Mouse (Mus musculus) megakaryocyte, adult 5-6 weeks (primary cell): Measurements from ENCODE around the gene Zmiz1. TPM values are rescaled to one million over a fixed set of nuclear protein-coding genes. Genes with fewer than 3 reads are reported as not detected.
A peak's percentile ranks its signal among the peaks of the same experiment; 100 is the strongest.

Source experiments
- ATAC-seq: 2 replicates; pipeline ENCODE4 v1.8.0; 2016; ENCODE audit warnings: mild to moderate bottlenecking, inconsistent platforms; ENCODE audit not compliant: poor library complexity, severe bottlenecking
- total RNA-seq, 2 experiments: library from RNA; stranded (forward) in 1 of 2; stranded (reverse) in 1 of 2; fragments of 153-499, 151-499 nt in 1 of 2; fragments of 221-1000, 200-1000 nt in 1 of 2; gene quantifications; 2 replicates each; pipeline versions ENCODE4 v1.2.3 to v1.2.4; 2015 to 2017

The Zmiz1 gene
- total RNA-seq, 2 experiments from 2014 or later = 11.4 to 88.9 TPM

DNA sequence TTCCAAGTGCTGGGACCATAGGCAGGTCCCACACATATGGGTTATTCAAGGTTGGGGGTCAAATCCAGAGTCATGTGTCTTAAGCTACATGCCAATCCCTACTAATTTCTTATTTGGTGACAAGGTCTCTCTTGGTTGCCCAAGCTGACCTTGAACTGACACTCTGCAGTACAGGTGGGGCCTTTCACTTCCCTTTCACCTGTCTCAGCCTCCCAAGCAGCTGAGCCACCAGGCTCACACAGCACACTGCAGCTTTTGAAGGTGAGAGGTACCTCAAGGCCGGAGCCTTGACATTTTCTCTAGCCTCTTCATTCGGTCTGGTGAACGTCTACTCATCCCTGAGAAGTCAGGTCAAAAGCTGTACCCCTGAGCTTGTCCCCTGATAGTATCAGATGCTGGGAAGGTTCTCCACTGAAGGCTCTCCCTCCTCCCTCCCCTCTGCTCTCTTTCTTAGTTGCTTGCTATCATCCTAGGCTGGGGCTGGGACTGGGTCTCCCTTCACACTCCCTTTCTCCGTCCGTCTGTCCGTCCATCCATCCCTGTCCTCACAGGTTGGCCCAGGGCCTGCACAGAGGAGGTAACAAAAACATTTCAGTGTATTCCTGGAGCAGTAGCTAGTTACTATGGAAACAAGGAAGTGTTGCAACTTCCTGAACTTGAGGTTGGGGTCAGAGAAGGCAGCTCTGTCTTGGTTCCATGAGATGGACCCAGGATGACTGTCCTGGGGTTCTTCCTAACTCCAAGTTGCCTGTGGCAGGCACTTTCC is 13.3 kb downstream of the Zmiz1 start:
- ATAC-seq = peak; percentile 58

DNA sequence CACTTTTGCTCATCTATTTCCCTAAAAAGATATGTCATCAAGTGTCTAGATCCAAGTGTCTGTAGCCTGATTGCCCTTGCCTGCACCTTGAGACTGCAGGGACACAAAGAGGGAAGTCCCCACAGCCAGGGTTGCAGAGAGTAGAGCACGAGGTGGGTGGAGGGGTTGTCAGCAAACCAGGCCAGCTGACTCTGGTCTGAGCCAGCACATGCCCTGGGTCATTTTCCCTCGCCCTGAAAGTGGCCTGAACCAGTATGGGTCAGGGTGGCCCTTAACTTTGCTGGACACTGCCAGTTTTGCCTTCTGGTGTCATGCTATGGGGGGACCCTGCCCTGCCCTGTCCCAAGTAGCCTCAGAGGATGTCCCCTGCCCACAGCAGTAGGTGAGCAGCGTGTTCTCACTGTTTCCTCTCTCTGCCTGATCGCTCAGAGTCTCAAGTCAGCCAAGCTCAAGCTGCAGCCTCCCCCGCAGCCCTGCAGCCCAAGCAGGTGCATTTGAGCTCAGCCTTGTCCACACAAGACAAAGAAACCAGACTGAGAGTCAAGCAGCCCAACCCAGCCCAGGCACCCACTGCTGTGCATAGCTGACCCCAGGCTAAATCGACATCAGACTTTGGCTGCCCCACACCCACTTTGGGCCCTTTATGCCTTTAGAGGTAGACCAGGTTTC is 14.1 kb downstream of the Zmiz1 start:
- peak; percentile 57 for ATAC-seq

DNA sequence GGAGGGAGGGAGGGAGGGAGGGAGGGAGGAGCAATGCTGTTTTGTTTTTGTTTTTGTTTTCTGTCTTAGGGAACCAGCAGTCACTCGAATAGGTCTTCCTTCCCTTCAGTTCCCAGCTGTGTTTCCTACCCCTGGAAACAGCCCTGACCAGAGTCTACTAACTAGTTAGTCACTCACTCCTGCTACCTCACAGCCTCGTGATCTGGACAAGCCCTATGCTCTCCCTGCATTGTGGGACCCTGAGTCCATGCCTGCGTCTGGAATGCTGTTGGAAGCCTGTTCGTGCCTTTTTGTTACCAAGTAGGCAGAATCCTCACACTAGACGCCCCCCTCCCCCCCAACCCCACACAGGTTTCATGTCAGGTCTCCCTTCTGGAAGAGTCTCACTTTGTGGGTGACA is 15.0 kb downstream of the Zmiz1 start:
- ATAC-seq = no peak

DNA sequence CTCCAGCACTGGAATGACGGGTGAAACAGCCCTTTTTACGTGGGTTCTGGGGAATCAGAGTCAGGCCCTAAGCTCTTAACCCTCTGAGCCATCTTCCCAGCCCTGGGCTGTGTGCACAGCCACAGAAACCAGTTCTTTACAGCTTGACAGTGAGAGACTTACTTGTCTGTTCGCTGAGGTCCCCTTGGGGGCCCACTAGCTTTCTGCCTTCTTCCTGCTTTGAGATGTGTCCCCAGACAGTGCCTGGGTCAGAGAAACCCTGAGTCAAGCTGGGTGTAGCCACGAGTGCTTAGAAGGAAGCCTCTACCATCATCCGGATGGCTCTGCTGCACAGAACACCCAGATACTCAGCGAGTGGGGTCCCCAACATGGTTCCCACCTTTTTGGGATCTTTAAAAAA is 15.7 kb downstream of the Zmiz1 start:
- ATAC-seq = no peak

DNA sequence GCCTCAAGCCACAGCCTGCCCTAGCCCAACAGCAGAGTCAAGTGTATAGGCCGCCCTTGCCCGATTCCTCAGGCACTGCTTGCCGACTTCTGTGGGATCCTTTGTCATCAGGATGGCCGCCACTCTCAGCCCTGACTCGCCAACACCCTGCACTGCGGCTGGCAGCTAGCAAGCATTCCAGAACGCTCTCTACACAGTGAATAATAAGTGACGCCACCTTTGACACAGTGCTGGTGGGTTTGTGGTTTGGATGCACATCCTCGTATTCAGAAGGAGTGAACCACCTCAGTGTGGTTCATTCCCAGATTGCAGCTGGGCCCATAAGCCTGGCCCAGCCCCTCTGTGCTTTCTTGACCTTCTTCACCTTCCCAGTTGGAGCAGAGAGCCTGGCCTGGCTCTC is 17.1 kb downstream of the Zmiz1 start:
- ATAC-seq = no peak

DNA sequence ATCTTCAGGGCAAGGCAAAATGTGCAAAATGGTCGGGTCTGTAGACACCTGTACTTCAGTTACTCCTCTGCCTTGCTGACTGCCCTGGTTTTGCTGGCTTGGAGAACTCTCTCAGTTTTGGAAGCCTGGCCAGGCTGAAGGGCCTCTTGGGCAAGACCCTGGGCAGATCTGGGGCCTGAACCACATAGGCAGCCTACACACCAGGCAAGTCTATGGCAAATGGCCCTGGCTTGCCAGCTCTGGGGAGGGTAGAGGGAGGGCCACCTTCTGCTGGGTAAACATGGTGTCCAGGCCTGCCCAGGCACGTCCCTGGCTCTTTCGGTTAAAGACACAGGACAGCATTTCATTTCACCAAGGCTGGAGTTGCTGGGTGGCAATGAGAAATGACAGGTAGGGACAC is 17.5 kb downstream of the Zmiz1 start:
- ATAC-seq = no peak

DNA sequence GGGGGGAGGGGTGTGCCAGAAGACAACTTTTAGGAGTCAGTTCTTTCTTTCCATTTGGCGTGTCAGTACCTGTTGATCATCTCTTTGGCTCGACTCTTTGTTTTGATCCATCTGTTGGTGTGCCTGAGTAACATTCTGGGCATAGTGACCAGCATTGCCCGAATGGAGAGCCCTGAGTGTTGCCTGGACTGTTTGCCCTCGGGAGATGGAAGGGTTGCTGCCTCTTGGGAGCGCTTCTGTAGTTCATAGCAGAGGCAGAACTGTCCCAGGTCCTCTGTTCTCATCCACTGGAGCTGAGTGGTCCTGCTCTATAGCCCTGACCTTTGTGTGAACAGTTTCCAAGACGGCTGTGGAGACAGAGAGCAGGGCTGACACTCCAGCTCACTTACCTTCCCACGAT is 18.3 kb downstream of the Zmiz1 start:
- no peak for ATAC-seq

DNA sequence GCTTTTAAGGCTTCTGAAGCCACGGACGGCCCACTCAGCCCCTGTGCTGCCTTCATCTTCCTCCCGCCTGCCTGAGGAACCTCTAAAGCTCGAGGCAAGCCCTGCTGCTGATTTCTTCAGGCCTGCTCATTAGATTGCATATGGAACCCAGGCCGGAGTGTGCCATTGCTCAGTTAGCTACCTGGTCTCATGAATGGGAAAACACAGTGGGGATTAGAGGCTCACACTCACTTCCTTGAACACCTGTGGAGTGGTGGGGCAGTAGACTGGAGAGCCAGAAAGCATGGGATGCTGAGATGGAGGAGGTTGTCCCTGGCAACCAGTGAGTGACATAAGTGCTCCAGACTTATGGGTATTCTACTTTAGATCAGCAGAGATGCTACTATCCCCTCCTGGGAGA is 19.3 kb downstream of the Zmiz1 start:
- no peak for ATAC-seq

DNA sequence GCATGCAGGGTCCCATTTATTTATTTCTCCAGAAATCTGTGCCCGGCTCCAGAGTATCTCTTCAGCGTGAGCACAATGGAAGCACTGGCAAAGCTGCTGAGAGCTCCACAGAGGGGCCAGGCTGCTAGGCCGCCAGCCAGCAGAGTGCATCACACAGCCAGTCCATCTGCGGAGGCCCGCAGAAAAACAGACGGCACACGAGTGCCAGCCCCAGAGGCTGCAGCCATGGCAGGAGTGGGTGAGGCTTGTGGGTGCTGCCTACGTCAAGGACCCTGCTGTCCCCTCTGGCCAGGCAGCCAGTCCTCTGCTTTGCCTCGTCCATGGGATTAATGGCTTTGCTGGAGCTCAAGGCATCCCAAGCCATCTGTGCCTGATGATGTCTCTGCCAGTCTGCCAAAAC is 19.8 kb downstream of the Zmiz1 start:
- ATAC-seq = no peak

DNA sequence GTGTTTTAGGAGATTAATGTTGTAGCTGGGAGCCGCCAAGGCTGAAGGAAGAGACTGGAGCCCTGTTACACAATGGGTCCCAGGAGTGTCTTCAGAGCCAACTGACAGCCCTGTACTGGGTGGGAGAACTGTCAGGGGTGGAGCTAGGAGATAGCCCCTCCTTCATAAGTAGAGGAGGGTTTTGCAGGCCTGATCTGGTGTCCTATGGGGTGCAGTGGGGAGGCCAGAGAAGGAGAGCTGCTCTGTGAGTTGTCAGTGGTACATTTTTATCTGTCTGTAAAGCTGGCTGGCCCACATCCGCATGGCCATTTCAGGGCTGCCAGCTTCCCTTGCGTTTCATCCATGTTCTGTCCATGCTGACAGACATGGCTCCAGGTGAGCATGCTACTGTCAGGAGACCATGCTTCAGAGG is 20.9 kb downstream of the Zmiz1 start:
- ATAC-seq = peak; percentile 64

DNA sequence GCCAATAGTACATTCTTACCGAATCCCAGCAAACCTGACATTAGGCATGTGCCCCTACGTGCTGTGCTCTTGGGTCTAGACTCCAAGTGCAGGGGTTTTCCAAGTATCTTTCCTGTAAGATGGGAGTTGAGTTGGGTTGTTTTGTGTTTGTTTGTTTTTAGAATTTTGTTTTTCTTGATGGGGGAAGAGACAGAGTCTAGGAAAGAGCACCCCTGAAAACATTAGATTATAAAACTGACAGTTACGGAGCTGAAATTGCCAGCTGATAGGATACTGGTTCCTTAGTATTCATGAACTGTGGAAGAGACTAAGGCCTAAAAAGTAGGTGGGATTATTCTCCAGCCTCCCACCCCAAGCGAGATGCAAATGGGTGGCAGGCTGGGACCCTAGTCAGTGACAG is 21.5 kb downstream of the Zmiz1 start:
- ATAC-seq = no peak

DNA sequence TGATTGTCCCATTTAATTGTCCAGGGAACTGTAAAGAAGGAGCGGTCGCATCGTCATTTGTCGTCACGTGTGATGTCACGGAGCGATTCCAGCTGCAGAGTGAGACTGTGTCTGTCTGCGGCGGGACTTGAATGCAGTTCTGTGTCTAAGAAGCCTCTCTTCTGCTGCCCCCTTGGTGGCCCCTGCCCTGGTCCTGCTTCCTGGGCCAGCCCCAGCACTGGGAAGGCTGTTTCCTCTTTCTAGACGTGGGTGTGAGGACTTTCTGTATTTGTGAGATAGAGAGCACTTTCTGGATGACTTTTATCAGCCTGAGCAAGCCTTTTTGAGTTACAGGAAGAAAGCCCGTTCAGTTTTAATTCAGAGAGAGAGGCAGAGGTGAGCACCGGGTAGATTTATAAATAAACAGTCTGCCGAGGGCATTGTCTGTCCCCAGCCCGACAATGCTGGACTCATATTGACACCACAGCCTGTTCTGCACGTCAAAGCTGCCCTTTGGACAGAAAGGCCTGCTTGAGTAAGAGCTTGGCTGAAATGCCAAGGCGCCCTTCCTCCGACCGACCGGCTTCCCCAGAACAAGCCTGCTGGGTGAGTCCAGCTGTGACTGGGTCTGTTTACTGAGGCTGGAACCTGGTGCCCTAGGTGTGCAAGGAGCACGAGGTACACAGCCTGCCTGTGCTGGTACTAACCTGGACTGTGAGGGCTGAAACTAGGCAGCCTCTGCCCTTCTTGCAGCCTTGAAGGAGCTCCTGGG is 22.1 kb downstream of the Zmiz1 start:
- peak; percentile 56 for ATAC-seq

DNA sequence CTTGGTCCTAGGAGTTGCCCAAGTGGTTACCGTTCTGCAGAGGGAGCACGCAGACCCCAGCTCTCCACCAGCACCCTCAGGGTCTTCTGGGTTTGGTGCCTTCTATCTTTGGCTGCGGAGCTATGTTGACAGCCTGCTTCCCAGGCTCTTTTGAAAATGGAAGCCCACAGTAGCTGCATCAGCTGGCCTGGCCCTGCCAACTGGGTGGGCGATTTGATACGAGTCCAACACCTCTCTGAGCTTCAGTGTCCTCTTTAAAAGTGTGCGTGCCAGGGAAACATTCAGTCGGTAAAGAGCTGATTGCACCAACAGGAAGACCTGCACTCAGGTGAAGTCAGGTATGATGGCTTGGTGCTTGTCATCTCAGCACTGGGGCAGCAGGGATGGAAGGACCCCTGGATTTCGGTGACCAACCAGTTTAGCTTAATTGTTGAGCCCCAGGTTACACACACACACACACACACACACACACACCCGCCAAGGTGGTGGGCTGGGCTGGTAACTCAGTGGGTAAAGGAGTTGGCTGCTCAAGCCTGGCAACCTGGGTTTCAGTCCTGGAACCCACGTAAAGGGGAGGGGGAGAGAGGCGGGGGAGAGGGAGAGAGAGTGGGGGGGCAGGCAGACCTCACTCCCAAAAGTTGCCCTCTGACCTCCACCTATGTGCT is 22.8 kb downstream of the Zmiz1 start:
- no peak for ATAC-seq

DNA sequence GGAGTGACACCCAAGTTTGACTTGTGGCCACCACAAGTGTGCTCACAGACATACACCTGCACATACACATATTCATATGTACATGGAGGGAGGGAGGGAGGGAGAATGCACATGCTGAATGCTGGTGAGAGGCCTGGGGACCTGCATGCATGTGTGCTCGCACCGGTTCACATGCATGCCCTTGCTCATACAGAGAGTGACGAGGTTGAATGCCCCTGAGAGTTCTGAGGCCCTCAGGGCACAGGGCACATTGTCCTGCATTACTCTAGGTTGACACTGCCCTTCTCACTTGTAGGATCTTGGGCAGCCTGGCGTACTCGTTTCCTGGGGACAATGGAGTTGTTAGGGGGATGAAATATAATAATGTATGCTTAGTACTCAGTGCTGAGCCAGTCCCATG is 23.4 kb downstream of the Zmiz1 start:
- no peak for ATAC-seq

DNA sequence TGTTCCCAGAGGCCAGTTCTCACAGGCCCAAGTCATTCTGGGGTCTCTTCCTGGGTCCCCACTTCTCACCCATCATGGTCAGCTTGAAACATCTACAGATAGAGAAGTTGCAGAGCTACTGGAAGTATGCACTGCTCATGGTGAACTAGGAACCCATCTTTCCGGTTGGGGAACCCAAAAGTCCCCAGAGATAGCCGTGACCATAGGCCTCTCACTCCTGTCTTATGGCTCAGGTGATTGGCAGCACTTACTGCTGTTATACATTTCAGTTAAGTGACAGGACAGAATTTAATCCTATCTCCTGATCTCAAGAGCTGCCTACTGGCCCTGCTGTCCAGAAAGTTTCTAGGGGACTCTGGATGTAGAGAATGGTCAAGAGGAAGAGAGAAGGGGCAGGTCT is 24.3 kb downstream of the Zmiz1 start:
- no peak for ATAC-seq

DNA sequence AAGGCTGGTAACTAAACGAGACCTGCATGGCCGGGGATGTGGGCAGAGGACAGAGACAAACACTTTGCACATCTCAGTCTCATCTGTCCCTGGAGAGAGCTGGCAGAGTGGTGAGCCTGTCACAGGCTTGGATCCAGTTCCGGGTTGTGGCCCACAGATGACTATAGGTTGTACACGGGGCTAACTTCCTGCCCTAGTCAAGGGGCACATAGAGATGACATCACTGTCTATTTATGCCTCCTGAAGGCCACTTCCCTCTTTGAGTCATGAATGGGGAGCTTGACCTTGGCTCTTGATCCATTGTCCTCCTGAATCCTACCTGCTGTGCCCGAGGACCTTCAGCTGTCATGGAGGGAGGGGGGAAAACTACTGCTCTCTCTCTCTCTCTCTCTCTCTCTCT is 25.1 kb downstream of the Zmiz1 start:
- ATAC-seq = peak; percentile 60

DNA sequence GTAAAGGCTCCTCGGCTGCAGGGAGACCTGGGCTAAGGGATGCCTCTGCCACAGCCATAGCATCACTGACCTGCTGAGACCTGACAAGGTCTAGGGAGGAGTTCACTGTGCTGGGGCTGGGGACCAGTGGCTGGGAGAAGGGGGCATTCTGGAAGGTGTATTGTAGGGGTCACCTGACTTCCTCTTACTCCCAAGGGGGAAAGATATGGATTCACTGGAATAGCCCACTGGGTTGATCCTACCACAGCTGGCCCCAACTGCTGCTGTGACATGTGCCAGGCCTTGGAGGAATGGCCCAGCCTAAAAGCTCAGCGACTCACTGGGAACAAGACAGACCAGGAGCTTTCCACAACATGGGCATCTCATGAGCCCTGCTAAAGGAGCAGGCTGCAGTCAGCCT is 27.2 kb downstream of the Zmiz1 start:
- no peak for ATAC-seq

DNA sequence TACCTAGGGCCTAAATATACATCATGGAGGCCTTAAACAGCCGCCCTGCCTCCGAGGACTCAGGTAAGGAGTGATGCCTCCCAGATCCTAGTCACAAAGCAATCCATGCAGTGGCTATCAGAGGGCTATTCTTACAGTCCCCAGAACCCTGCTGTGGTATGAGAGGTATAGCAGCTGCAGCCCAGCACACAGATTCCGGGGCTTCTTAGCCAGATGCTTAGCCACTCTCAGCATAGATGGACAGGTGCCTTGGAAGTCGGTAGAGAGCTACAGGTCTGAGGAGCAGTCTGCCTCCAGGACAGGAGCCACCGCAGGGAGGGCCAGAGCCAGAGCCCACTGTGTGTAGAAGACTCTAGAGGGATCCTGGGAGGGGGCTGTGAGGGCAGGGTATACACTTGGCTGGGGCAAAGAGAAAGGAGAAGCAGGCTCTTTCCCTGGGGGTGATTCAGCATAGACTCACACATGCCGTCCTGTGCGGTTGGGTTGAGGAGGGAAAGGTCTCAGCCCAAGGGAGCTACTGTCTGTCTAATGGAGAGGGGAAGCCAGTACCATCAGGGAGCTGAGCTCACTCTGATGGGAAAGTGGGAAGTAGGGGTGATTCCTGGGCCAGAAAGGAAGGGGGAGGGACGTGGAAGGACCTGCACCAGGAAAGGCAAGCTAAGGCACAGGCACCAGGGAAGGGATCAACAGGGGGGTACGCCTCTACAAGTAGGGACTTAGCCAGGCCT is 27.9 kb downstream of the Zmiz1 start:
- ATAC-seq = peak; percentile 49

DNA sequence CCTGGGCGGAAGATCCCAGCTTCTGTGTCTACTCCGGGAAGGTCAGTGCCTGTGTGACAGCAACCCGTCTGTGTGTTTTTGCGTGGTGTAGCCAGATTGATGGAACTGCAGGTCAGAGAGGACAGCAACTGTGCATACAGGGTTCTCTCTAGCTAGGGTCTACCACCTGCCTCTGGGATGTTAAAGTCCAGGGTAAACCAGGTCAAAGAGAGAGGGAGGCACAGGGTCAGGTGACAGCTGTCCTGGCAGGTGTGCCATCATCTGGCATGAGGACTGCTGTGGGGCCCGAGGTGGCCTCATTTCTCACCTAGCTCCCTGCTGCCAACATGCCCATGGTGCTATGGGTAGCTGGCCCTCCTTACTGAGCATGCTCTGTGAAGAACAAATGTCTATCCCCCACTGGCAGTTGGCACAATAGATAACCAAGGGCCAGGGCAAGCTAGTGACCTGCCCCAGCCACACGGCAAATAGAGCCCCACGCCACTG is 28.5 kb downstream of the Zmiz1 start:
- ATAC-seq = no peak

DNA sequence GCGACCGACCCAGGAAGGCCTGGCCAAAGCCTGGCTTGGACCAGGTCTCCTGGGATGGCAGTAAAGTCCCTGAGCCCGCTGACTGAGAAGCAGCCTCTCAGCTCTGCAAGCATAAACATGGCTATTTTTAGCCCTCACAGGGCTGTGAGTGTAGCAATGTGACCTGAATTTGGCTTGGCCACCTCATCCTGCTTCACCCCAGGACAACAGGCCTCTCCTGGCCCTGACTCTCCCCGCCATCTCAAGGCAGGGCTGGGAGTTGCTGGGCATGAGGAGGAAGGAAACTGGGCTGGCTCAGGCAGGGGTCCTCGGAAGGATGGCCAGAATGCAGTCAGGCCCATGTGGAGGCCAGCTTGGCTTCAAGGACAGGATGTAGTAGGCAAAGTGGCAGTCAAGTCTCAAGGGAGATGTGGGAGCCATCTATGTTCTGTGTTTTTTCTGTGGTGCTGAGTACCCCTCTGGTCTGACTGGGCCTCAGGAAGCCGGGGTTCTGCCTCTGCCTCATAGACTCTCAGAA is 29.2 kb downstream of the Zmiz1 start:
- no peak for ATAC-seq
